Mouse (Mus musculus) myocyte (in vitro differentiated cells): ENCODE data around the gene Trappc3l. TPM values are rescaled to one million over a fixed set of nuclear protein-coding genes. Genes with fewer than 3 reads are reported as not detected.

Source experiments
- H3K27me3 ChIP-seq: one replicate; pipeline ENCODE4 v1.6.1; 2011; ENCODE audit not compliant: control insufficient read depth, insufficient read depth, insufficient read length
- H3K36me3 ChIP-seq: one replicate; pipeline ENCODE4 v1.6.1; 2011; ENCODE audit not compliant: control insufficient read depth, insufficient read depth
- H3K4me2 ChIP-seq: one replicate; pipeline ENCODE4 v1.6.1; 2011; ENCODE audit warnings: low read depth, control low read depth
- H3K4me3 ChIP-seq: one replicate; pipeline ENCODE4 v1.5.1; 2011; ENCODE audit warnings: mild to moderate bottlenecking, control low read depth, moderate library complexity
- H3K79me2 ChIP-seq: one replicate; pipeline ENCODE4 v1.6.1; 2011; ENCODE audit not compliant: control insufficient read depth, insufficient read depth
- H3ac ChIP-seq: one replicate; pipeline ENCODE4 v1.6.1; 2011; ENCODE audit not compliant: control insufficient read depth, insufficient read length
- CEBPB ChIP-seq: IDR thresholded peaks from 2 replicates; pipeline ENCODE4 v1.6.1; 2011; ENCODE audit warnings: mild to moderate bottlenecking, moderate library complexity; ENCODE audit not compliant: poor library complexity, insufficient read depth, severe bottlenecking
- E2F4 ChIP-seq: IDR thresholded peaks from one replicate; pipeline ENCODE4 v1.6.1; 2011; ENCODE audit warnings: mild to moderate bottlenecking, control low read depth, moderate library complexity; ENCODE audit not compliant: insufficient read depth
- MAX ChIP-seq: IDR thresholded peaks from one replicate; pipeline ENCODE4 v1.6.1; 2011; ENCODE audit warnings: low read depth, mild to moderate bottlenecking, control low read depth
- MYOD1 ChIP-seq, 3 experiments: IDR thresholded peaks; one replicate each; pipeline ENCODE4 v1.6.1; 2011; ENCODE audit warnings: control low read depth in 2 of 3, low read depth in 2 of 3, mild to moderate bottlenecking in 2 of 3, moderate library complexity in 1 of 3; ENCODE audit not compliant: insufficient read length in 2 of 3, control insufficient read depth in 1 of 3
- MYOG ChIP-seq, 3 experiments: IDR thresholded peaks; one replicate each; pipeline ENCODE4 v1.6.1; 2011; ENCODE audit warnings: control low read depth in 2 of 3, low read depth in 2 of 3, mild to moderate bottlenecking in 2 of 3; ENCODE audit not compliant: insufficient read length in 2 of 3, control insufficient read depth in 1 of 3, insufficient read depth in 1 of 3
- POLR2A ChIP-seq: IDR thresholded peaks from one replicate; pipeline ENCODE4 v1.6.1; 2011; ENCODE audit warnings: low read depth, mild to moderate bottlenecking, control low read depth, moderate library complexity; ENCODE audit not compliant: insufficient read length
- POLR2AphosphoS2 ChIP-seq: IDR thresholded peaks from one replicate; pipeline ENCODE4 v1.6.1; 2011; ENCODE audit warnings: low read depth, control low read depth; ENCODE audit not compliant: insufficient read length
- REST ChIP-seq: IDR thresholded peaks from one replicate; pipeline ENCODE4 v1.6.1; 2011; ENCODE audit warnings: mild to moderate bottlenecking, control low read depth, moderate library complexity; ENCODE audit not compliant: insufficient read depth, insufficient read length
- SRF ChIP-seq: IDR thresholded peaks from one replicate; pipeline ENCODE4 v1.6.1; 2011; ENCODE audit warnings: low read depth; ENCODE audit not compliant: control insufficient read depth, insufficient read length
- TCF12 ChIP-seq: IDR thresholded peaks from one replicate; pipeline ENCODE4 v1.6.1; 2011; ENCODE audit warnings: mild to moderate bottlenecking, control low read depth; ENCODE audit not compliant: poor library complexity, insufficient read depth, severe bottlenecking
- TCF3 ChIP-seq: IDR thresholded peaks from one replicate; pipeline ENCODE4 v1.6.1; 2011; ENCODE audit warnings: low read depth, control low read depth; ENCODE audit not compliant: insufficient read length
- USF1 ChIP-seq: IDR thresholded peaks from one replicate; pipeline ENCODE4 v1.6.1; 2011; ENCODE audit warnings: low read depth, mild to moderate bottlenecking, control low read depth, moderate library complexity
- polyA plus RNA-seq: library from polyadenylated mRNA; unstranded; fragments of >200 nt; fragmentation: generic; extraction: Trizol; gene quantifications from one replicate; pipeline ENCODE4 v1.2.1, GENCODE M21; 2012; ENCODE audit warnings: missing spikeins

Gene Trappc3l
- polyA plus RNA-seq, 1 experiment: not detected

GRCm38 (mm10) chr10:34095964-34096363 is 58.6 kb downstream of the Trappc3l start:
- Histone ChIP-seq H3K4me3 (peak overlapping the region; percentile 7), H3K36me3 (no peaks in the 10 kb centered on the region), H3K27me3 (no peaks in the 10 kb centered on the region), H3K79me2 (no peaks in the 10 kb centered on the region), H3ac (no peak overlapping the region), H3K4me2 (peak overlapping the region; percentile 73)
- no peak for TF ChIP-seq TCF12

- Histone ChIP-seq H3ac (no peak within 1 kb of the TSS), H3K27me3 (no peaks in the 10 kb centered on the region), H3K4me3 (peak within 1 kb of the TSS; percentile 7), H3K4me2 (peak within 1 kb of the TSS; percentile 73), H3K79me2 (no peaks in the 10 kb centered on the region), H3K36me3 (no peaks in the 10 kb centered on the region)
- TF ChIP-seq TCF12 (no peak), POLR2A (no peak), SRF (peak; percentile 86), REST (no peak), POLR2AphosphoS2 (no peak), MAX (no peak), CEBPB (peak; percentile 75), MYOG (IDR thresholded peaks at IDR 0.05; ENCODE audit: control insufficient read depth in 1 of 3, insufficient read depth in 1 of 3, insufficient read length in 2 of 3, low read depth in 2 of 3) (peak in 1 of 3 experiments; percentile 30)
Measured at GRCm38 (mm10) chr10:34096418-34096883, 59.1 kb downstream of the Trappc3l start, which contains the start of gene Calhm5. TSS of gene Calhm5 (minus strand) at chr10:34096519.

GRCm38 (mm10) chr10:34110863-34111465 is 73.6 kb downstream of the Trappc3l start:
- TF ChIP-seq TCF12 (no peak), E2F4 (no peak), MYOD1 (IDR thresholded peaks at IDR 0.05; ENCODE audit: control insufficient read depth in 1 of 3, insufficient read length in 2 of 3, low read depth in 2 of 3) (no peak), TCF3 (no peak), POLR2AphosphoS2 (no peak), MYOG (IDR thresholded peaks at IDR 0.05; ENCODE audit: control insufficient read depth in 1 of 3, insufficient read depth in 1 of 3, insufficient read length in 2 of 3, low read depth in 2 of 3) (no peak), POLR2A (no peak), USF1 (no peak), CEBPB (no peak), REST (no peak), SRF (no peak), MAX (no peak)
- no peaks in the 10 kb centered on the region for H3K27me3 ChIP-seq
- H3ac ChIP-seq: no peak overlapping the region
- no peaks in the 10 kb centered on the region for H3K36me3 ChIP-seq
- no peaks in the 10 kb centered on the region for H3K79me2 ChIP-seq
- H3K4me2 ChIP-seq: no peak overlapping the region
- no peak overlapping the region for H3K4me3 ChIP-seq

GRCm38 (mm10) chr10:34111964-34112738 is 74.8 kb downstream of the Trappc3l start:
- Histone ChIP-seq H3K79me2 (no peaks in the 10 kb centered on the region), H3K36me3 (no peaks in the 10 kb centered on the region), H3K4me2 (no peak overlapping the region), H3K4me3 (no peak overlapping the region), H3K27me3 (no peaks in the 10 kb centered on the region), H3ac (no peak overlapping the region)
- TF ChIP-seq REST: no peak
- no peak for TF ChIP-seq MYOG (IDR thresholded peaks at IDR 0.05; ENCODE audit: control insufficient read depth in 1 of 3, insufficient read depth in 1 of 3, insufficient read length in 2 of 3, low read depth in 2 of 3)
- no peak for TF ChIP-seq POLR2A
- TF ChIP-seq MAX: no peak
- TF ChIP-seq MYOD1 (IDR thresholded peaks at IDR 0.05; ENCODE audit: control insufficient read depth in 1 of 3, insufficient read length in 2 of 3, low read depth in 2 of 3): no peak
- TF ChIP-seq E2F4: no peak
- no peak for TF ChIP-seq CEBPB
- TF ChIP-seq TCF12: no peak
- TF ChIP-seq POLR2AphosphoS2: no peak

- no peaks in the 10 kb centered on the region for H3K27me3 ChIP-seq
- TF ChIP-seq POLR2AphosphoS2 (no peak), CEBPB (no peak), MYOD1 (IDR thresholded peaks at IDR 0.05; ENCODE audit: control insufficient read depth in 1 of 3, insufficient read length in 2 of 3, low read depth in 2 of 3) (no peak), REST (no peak), TCF3 (no peak), MYOG (IDR thresholded peaks at IDR 0.05; ENCODE audit: control insufficient read depth in 1 of 3, insufficient read depth in 1 of 3, insufficient read length in 2 of 3, low read depth in 2 of 3) (no peak)
- H3K4me3 ChIP-seq: no peak overlapping the region
- H3K4me2 ChIP-seq: no peak overlapping the region
- H3ac ChIP-seq: no peak overlapping the region
- no peaks in the 10 kb centered on the region for H3K36me3 ChIP-seq
- H3K79me2 ChIP-seq: no peaks in the 10 kb centered on the region
Measured at GRCm38 (mm10) chr10:34117131-34117530, 79.7 kb downstream of the Trappc3l start.
